Mouse (Mus musculus) kidney, adult 2 months (tissue): ENCODE results near the gene Dbndd2. TPM values are rescaled to one million over a fixed set of nuclear protein-coding genes. Genes with fewer than 3 reads are reported as not detected.

Experiments
- DNase-seq: peaks from one replicate; pipeline ENCODE4 v3.0.0; 2021
- H3K27ac ChIP-seq: fragments of 200-500 bp; 2 replicates; pipeline ENCODE4 v1.5.1; 2012; ENCODE audit warnings: low read depth, low read length, control low read depth, inconsistent platforms; ENCODE audit not compliant: insufficient read depth
- H3K27me3 ChIP-seq: fragments of 200-500 bp; replicated peaks from 2 replicates; pipeline ENCODE4 v1.6.1; 2012; ENCODE audit warnings: mild to moderate bottlenecking, moderate library complexity, low read length, inconsistent platforms; ENCODE audit not compliant: control insufficient read depth, insufficient read depth
- H3K36me3 ChIP-seq: fragments of 200-500 bp; 2 replicates; pipeline ENCODE4 v1.6.1; 2012; ENCODE audit warnings: mild to moderate bottlenecking, moderate library complexity, low read length, inconsistent platforms; ENCODE audit not compliant: control insufficient read depth, insufficient read depth
- H3K4me1 ChIP-seq: fragments of 200-500 bp; 2 replicates; pipeline ENCODE4 v1.6.1; 2011; ENCODE audit warnings: low read length; ENCODE audit not compliant: control insufficient read depth, insufficient read depth
- H3K4me3 ChIP-seq: fragments of 200-500 bp; 2 replicates; pipeline ENCODE4 v1.5.1; 2011; ENCODE audit warnings: mild to moderate bottlenecking, low read depth, low read length, control low read depth; ENCODE audit not compliant: insufficient read depth
- CTCF ChIP-seq: fragments of 200-500 bp; conservative IDR thresholded peaks from 2 replicates; pipeline ENCODE4 v1.5.1; 2011; ENCODE audit warnings: low read depth, mild to moderate bottlenecking, control low read depth, low read length, moderate library complexity, mixed read lengths; ENCODE audit not compliant: insufficient read depth, insufficient read length
- POLR2A ChIP-seq: fragments of 200-500 bp; IDR thresholded peaks from one replicate; pipeline ENCODE4 v1.6.1; 2011; ENCODE audit warnings: low read depth, low read length, control low read depth
- WGBS: fragments of 180-500 bp; shearing (Covaris S2); methylation state at CpG from one replicate; pipeline ENCODE4 v1.1.7; 2018; 5-methylcytosine and 5-hydroxymethylcytosine counted together
- polyA plus RNA-seq: library from polyadenylated mRNA; depleted of rRNA; stranded (reverse); fragments of >200 nt; gene quantifications from 2 replicates; pipeline ENCODE4 v1.2.3, GENCODE M21; 2012

Gene Dbndd2
- polyA plus RNA-seq, 1 experiment, result 36.8 TPM

DNA sequence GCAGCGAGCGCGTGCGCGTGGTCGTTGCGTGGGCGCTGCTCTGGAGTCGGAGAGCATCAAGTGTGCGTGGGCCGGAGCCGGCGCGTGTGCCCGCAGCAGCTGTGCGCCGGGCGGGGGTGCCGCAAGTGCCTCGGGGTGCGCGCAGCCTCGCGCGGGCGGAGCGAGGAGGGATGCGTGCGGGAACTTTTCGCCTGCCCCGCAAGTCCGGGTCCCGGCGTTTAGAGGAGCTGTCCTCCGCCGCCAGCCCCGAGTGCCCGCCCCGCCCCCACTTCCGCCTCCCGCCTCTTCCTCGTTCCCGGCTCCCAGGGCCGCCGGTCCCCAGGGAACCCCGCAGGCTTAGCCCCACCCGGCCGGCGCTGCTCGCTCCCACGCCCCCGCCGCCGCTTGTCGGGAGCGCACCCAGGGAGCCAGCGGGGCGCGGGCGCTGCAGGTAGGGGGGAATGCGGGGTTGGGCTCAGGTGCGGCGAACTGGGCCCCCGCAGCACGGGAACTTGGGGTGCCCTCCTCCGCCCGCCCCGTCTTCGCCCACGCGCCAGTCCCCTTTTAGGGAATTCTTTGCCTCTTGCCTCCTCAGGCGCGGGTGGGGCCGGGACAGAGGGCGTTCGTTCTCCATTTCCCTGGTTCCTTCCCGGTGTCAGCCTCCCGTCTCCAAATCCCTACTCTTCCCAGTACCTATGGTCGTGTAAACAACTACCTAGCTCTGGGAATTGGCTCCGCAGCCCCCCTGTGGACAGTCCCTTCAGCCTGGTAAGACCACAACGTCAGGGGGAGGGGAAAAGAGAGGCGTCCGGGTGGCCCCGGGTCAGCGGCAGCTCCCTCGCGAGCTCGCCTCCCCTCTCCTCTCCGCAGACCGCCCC is 580 bp downstream of the Dbndd2 start:
- Histone ChIP-seq H3K36me3 (no peaks in the 10 kb centered on the region), H3K4me1 (no peaks in the 10 kb centered on the region; the same call in 1 of the 2 replicates), H3K27me3 (no peaks in the 10 kb centered on the region), H3K4me3 (peak overlapping the region; percentile 77), H3K27ac (peak overlapping the region; percentile 77)
- DNase-seq, result peak; percentile 73
- WGBS, result under 1% methylated on average over 90 of the region's 90 CpGs
- no peak for TF ChIP-seq CTCF
- TF ChIP-seq POLR2A, result no peak

DNA sequence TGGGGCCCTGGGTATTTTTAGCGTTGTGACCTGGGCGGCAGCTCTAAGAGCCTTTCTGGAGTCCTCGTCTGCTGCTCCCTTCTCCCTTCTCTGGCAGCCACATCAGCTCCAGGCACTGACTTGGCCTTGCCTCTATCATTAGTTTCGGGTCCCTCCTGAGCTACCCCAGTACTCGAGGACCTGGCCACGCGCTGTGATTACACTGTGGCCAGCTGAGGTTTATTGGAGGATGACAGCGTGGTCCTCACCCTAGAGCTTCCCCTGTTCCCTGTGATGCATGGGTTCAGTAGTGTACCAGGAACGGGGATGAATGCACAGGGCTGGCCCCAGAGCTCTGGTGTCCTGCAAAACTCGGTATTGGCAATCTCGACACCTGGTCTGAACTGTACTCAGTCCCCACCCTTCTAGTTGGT is 1.2 kb downstream of the Dbndd2 start:
- H3K36me3 ChIP-seq, result no peaks in the 10 kb centered on the region
- peak overlapping the region; percentile 77 for H3K27ac ChIP-seq
- peak overlapping the region; percentile 77 for H3K4me3 ChIP-seq
- DNase-seq, result no peak
- no peak for TF ChIP-seq POLR2A
- no peak for TF ChIP-seq CTCF
- H3K27me3 ChIP-seq, result no peaks in the 10 kb centered on the region
- 10% methylated on average over 11 of the region's 11 CpGs for WGBS
- H3K4me1 ChIP-seq, result no peaks in the 10 kb centered on the region; the same call in 1 of the 2 replicates

DNA sequence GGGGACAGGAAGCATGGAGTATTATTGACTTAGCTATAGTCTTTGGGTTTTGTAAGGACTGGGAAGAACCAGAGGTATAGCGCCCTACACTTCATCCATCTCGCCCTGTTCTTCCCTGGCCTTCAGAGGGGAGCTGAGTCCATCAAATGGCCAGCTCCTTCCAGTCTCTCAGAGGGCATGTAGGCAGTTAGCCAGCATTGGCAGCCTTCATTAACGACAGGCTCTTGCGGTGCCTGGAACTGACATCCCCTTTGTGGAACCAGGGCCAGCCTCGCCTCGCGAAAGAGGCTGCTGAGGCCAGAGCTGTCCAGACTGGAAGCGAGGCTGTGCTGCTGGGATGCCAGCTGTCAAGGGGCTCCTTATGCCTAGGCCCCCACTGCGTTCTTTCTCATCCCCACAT is 1.9 kb downstream of the Dbndd2 start:
- H3K4me3 ChIP-seq, result peak overlapping the region; percentile 5; the same call in 1 of the 2 replicates
- TF ChIP-seq CTCF (no peak), POLR2A (no peak)
- no peak for DNase-seq
- no peak overlapping the region for H3K27ac ChIP-seq
- no peaks in the 10 kb centered on the region; the same call in 1 of the 2 replicates for H3K4me1 ChIP-seq
- 76% methylated on average over 9 of the region's 9 CpGs for whole genome bisulfite sequencing
- H3K27me3 ChIP-seq, result no peaks in the 10 kb centered on the region
- H3K36me3 ChIP-seq, result no peaks in the 10 kb centered on the region

DNA sequence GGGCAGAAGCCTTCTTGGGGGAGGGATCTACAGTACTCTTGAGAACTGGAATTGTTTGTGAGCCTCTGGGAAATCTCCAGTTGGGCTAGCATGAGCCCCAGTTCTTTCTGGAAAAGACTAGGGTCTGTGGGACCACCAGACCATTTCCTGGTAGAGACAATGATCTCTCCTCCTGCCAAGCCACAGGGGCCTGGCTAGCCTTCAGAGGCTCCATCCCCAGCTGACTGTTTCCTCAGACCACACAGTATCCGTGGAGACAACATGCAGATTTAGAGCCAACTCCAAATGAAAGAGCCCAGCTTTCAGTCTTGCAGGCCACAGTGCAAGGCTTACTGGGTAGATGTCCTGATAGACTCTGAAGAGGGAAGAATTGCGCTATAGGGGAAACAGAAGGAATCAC is 8.2 kb downstream of the Dbndd2 start:
- TF ChIP-seq POLR2A (no peak), CTCF (no peak)
- Histone ChIP-seq H3K4me3 (no peak overlapping the region), H3K4me1 (peaks cover 4% of the 10 kb centered on the region; the same call in 1 of the 2 replicates), H3K27ac (no peak overlapping the region), H3K36me3 (no peaks in the 10 kb centered on the region), H3K27me3 (no peaks in the 10 kb centered on the region)
- DNase-seq, result no peak
- WGBS, result 57% methylated on average over 2 of the region's 2 CpGs

DNA sequence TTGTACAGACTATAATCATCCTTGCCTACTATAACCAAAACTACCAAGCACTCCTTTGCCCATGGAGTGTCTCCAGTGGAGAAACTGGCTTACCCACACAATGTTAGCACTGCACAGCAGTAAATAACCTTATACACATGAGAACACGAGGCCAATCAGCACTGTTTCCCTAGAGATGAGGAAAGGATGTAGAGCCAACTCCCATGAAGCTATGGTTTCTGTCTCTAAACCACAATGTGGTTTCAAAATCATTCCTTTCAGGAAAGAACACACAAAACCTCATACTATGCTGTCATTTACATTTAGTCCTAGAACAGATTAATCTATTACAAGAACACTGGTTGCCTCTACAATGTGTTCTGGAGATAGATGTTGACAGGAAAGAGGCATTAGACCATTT is 10.4 kb downstream of the Dbndd2 start:
- no peak for DNase-seq
- Histone ChIP-seq H3K4me3 (no peak overlapping the region), H3K27me3 (no peaks in the 10 kb centered on the region), H3K4me1 (peaks cover 4% of the 10 kb centered on the region; the same call in 1 of the 2 replicates), H3K36me3 (no peaks in the 10 kb centered on the region), H3K27ac (no peak overlapping the region)
- TF ChIP-seq POLR2A (no peak), CTCF (no peak)
- 53% methylated on average over 1 of the region's 1 CpGs for WGBS

DNA sequence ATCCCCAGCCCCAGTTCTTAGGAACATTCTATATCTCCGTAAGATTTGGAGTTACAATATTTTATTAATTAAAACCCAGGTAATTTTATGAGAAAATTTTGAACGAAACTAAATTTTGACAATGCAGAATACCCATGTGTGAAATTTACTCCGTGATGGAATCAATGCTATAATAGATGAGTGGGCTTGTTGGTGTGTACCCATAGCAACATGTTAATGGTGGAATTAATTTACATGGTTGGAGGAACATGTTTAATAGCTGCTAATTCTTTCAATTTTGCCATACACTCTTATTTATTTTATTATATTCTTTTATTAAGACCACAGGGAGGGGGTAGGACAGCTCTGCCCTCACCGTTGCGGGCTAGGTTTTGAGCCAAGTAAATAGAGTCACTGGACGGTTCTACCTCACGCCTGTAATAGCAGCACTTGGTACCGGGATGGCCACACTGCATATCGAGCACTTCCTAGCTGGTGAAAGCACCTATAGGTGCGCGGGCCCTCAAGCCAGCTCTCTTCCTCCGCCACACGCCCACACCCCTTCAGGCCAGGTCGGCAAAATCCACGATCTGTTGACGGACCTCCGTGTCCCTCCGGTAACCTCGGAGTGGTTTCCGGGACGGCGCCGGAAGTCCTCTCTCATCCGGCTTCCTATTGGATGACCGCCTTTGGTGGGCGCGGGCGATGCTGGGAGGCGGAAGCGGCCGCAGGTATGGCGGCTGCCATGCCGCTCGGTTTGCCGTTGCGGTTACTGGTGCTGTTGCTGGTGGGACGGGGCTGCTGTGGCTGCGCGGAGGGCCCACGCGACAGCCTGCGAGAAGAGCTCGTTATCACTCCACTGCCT is 11.2 kb downstream of the Dbndd2 start, which contains the start of gene Pigt:
TSS of gene Pigt (plus strand) at position 674 of the 844 bp plus-strand sequence.
- WGBS, result 5% methylated on average over 43 of the region's 43 CpGs
- DNase-seq, result peak; percentile 93
- Histone ChIP-seq H3K27me3 (no peaks in the 10 kb centered on the region), H3K36me3 (no peaks in the 10 kb centered on the region), H3K4me3 (peak within 1 kb of the TSS; percentile 99), H3K4me1 (peaks cover 4% of the 10 kb centered on the region; the same call in 1 of the 2 replicates), H3K27ac (peak within 1 kb of the TSS; percentile 96)
- peak; percentile 53 for TF ChIP-seq POLR2A
- TF ChIP-seq CTCF, result no peak
